Mouse (Mus musculus) E14TG2a.4 (cell line): Measurements from ENCODE around the gene Slc10a6.

Experiments used
- CTCF ChIP-seq: conservative IDR thresholded peaks from 2 replicates; pipeline ENCODE4 v1.5.1; 2014; ENCODE audit warnings: low read length
- POU5F1 ChIP-seq: IDR thresholded peaks from 2 replicates; pipeline ENCODE4 v1.6.1; 2014; ENCODE audit warnings: low read length, borderline replicate concordance

DNA sequence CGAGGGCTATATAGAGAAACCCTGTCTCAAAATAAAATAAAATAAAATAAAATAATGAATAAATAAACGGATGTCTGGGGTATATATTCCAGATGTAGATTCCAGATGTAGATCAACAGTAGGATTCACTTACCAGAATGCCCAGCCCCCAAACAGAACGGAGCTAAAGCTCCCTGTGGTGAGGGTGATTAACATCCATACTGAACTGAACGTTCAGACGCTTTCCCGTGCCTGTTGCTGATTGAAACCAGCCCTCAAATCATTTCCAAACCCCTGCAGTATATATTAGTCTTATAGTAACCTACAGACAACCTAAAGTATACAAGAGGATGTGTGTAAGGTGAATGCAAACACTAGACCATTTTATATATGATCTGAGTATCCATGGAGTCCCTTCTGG lies 45.3 kb upstream of the Slc10a6 start:
- TF ChIP-seq CTCF (no peak), POU5F1 (no peak)
